Mouse (Mus musculus) midbrain, postnatal 0 days (tissue): ENCODE measurements at regions not wholly inside any gene's neighbourhood (a gene's known extent, or its start where the extent isn't known, plus 50 kb on each side); places are given as distances from the start of the nearest gene placed in this dataset.
"Not testable (repeated sequence)": the region's sequence is repeated elsewhere in the genome, so short reads cannot be mapped to it uniquely, and the experiment has no call there.

Experiments used
- ATAC-seq: fragments of 200-750 bp; cut with Nextera tagmentation; 2 replicates; pipeline ENCODE4 v1.8.0; 2017; ENCODE audit warnings: moderate number of reproducible peaks, mild to moderate bottlenecking, moderate TSS enrichment, moderate library complexity; ENCODE audit not compliant: low FRiP score
- DNase-seq: peaks from one replicate; pipeline ENCODE4 v3.0.0-alpha.2; 2015; ENCODE audit warnings: low spot score
- H3K27ac ChIP-seq: fragments of 300-500 bp; sonication (generic); 2 replicates; pipeline ENCODE4 v1.5.1; 2014; ENCODE audit warnings: low read depth, mild to moderate bottlenecking, low read length, mixed read lengths
- H3K27me3 ChIP-seq: fragments of 300-500 bp; sonication (generic); 2 replicates; pipeline ENCODE4 v1.6.1; 2014; ENCODE audit warnings: low read length, control low read depth, mixed read lengths; ENCODE audit not compliant: insufficient read depth
- H3K36me3 ChIP-seq: fragments of 300-500 bp; sonication (generic); 2 replicates; pipeline ENCODE4 v1.6.1; 2014; ENCODE audit warnings: low read length, control low read depth, mixed read lengths; ENCODE audit not compliant: insufficient read depth
- H3K4me1 ChIP-seq: fragments of 300-500 bp; sonication (generic); 2 replicates; pipeline ENCODE4 v1.6.1; 2014; ENCODE audit warnings: mild to moderate bottlenecking, control low read depth, antibody characterized with exemption, low read length, mixed read lengths; ENCODE audit not compliant: insufficient read depth
- H3K4me2 ChIP-seq: fragments of 300-500 bp; sonication (generic); 2 replicates; pipeline ENCODE4 v1.6.1; 2014; ENCODE audit warnings: low read depth, mild to moderate bottlenecking, low read length, mixed read lengths; ENCODE audit not compliant: poor library complexity, severe bottlenecking
- H3K4me3 ChIP-seq: fragments of 300-500 bp; sonication (generic); 2 replicates; pipeline ENCODE4 v1.5.1; 2014; ENCODE audit warnings: low read depth, mild to moderate bottlenecking, low read length, moderate library complexity
- H3K9ac ChIP-seq: fragments of 300-500 bp; sonication (generic); replicated peaks from 2 replicates; pipeline ENCODE4 v1.6.1; 2014; ENCODE audit warnings: mild to moderate bottlenecking, low read length, moderate library complexity, mixed read lengths; ENCODE audit not compliant: poor library complexity, severe bottlenecking
- H3K9me3 ChIP-seq: fragments of 300-500 bp; sonication (generic); 2 replicates; pipeline ENCODE4 v1.6.1; 2016; ENCODE audit warnings: low read length, control low read depth
- CTCF ChIP-seq: IDR thresholded peaks from 2 replicates; pipeline ENCODE4 v1.5.1; 2016; ENCODE audit warnings: antibody characterized with exemption, mild to moderate bottlenecking
- WGBS: fragments of 180-500 bp; shearing (Covaris S2); extraction: QIAGEN DNeasy Blood & Tissue Kit; methylation state at CpG from one replicate; pipeline ENCODE4 v1.1.7; 2014; 5-methylcytosine and 5-hydroxymethylcytosine counted together

DNA sequence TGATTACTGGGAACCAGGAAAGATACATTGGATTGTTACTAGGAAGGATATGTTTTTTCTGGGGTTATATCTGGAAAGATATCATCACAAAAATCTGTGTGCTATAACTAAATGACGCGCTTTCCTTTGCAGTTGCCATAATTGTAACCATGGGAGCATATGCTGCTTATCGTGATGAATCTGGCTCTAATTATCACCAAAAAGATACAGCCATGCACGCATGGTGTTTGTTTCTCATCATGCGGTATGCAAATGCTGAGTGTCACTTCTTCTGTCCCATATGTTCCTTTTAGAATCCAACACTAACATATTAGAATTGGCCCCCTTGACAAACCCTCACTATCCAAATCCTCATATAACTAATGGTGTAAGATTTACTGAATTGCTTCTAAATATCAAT is 227.4 kb downstream of the Scg2 start:
- no peak for ATAC-seq
- H3K9me3 ChIP-seq, result no peaks in the 10 kb centered on the region
- no peaks in the 10 kb centered on the region for H3K36me3 ChIP-seq
- DNase-seq, result no peak
- H3K4me2 ChIP-seq, result no peak overlapping the region
- 93% methylated on average over 5 of the region's 5 CpGs for WGBS
- H3K27me3 ChIP-seq, result no peaks in the 10 kb centered on the region
- H3K4me1 ChIP-seq, result no peaks in the 10 kb centered on the region
- H3K4me3 ChIP-seq, result no peak overlapping the region
- no peak overlapping the region for H3K9ac ChIP-seq
- no peak overlapping the region for H3K27ac ChIP-seq
- no peak for TF ChIP-seq CTCF

DNA sequence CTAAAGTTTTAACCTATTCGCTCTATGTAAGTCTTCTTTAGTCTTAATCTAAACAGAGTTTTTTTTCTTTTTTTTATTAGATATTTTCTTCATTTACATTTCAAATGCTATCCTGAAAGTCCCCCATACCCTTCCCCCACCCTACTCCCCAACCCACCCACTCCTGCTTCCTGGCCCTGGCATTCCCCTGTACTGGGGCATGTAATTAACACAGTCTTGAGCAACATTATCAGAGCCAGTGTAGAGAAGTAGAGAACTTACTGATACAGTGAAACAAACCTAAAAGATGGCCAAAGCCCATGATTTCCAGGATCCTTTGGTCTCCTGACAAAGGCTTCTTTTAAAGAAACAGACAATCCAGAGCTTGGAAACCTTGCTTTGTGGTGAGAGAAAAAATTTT is 227.9 kb downstream of the Scg2 start:
- not testable (repeated sequence) for ATAC-seq, H3K9ac ChIP-seq, DNase-seq, H3K4me1 ChIP-seq, H3K36me3 ChIP-seq, H3K4me2 ChIP-seq, H3K27ac ChIP-seq, H3K27me3 ChIP-seq, H3K9me3 ChIP-seq, H3K4me3 ChIP-seq
- 100% methylated on average over 1 of the region's 1 CpGs for WGBS

GRCm38 (mm10) chr1:79207207-79207606 is 232.7 kb downstream of the Scg2 start:
- Histone ChIP-seq H3K36me3 (no peaks in the 10 kb centered on the region), H3K27ac (no peak overlapping the region), H3K4me3 (no peak overlapping the region), H3K4me2 (no peak overlapping the region), H3K27me3 (no peaks in the 10 kb centered on the region), H3K9ac (no peak overlapping the region), H3K4me1 (no peaks in the 10 kb centered on the region), H3K9me3 (no peaks in the 10 kb centered on the region)
- no peak for ATAC-seq
- no peak for DNase-seq
- no peak for TF ChIP-seq CTCF
- 73% methylated on average over 1 of the region's 1 CpGs for WGBS

- TF ChIP-seq CTCF, result no peak
- 92% methylated on average over 3 of the region's 3 CpGs for WGBS
- Histone ChIP-seq H3K9ac (no peak overlapping the region), H3K27me3 (no peaks in the 10 kb centered on the region), H3K36me3 (no peaks in the 10 kb centered on the region), H3K27ac (no peak overlapping the region), H3K4me3 (no peak overlapping the region), H3K9me3 (no peaks in the 10 kb centered on the region), H3K4me1 (no peaks in the 10 kb centered on the region), H3K4me2 (no peak overlapping the region)
- DNase-seq (no peak), ATAC-seq (no peak)
Measured at GRCm38 (mm10) chr1:79197682-79198081, 242.2 kb downstream of the Scg2 start.

DNA sequence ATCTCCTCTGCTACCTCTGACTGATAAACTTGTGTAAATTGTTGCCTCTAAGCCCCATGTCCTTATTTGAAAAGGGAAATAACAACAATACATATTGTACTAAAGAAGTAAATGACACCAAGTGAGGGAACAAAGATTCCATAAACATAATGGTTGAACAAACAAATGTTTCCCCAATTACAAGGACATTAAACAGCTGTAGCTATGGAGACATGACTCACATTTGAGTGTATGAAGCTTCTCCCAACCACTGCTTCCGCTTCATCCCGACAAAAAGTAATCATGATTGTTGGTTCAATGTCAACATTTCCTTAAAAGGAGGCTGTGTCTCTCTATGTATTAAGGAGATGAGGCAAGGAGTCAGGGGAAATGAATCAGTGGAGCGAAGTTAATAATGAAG is 248.9 kb downstream of the Scg2 start:
- Histone ChIP-seq H3K4me3 (no peak overlapping the region), H3K27ac (no peak overlapping the region), H3K36me3 (no peaks in the 10 kb centered on the region), H3K27me3 (no peaks in the 10 kb centered on the region), H3K9me3 (no peaks in the 10 kb centered on the region), H3K4me2 (no peak overlapping the region), H3K9ac (no peak overlapping the region), H3K4me1 (no peaks in the 10 kb centered on the region)
- DNase-seq, result no peak
- no peak for TF ChIP-seq CTCF
- 88% methylated on average over 3 of the region's 3 CpGs for WGBS
- ATAC-seq, result no peak

GRCm38 (mm10) chr1:79183534-79184411 is 256.1 kb downstream of the Scg2 start:
- Histone ChIP-seq H3K36me3 (no peaks in the 10 kb centered on the region), H3K9me3 (no peaks in the 10 kb centered on the region), H3K9ac (no peak overlapping the region), H3K4me2 (no peak overlapping the region), H3K27me3 (no peaks in the 10 kb centered on the region), H3K27ac (no peak overlapping the region), H3K4me1 (no peaks in the 10 kb centered on the region), H3K4me3 (no peak overlapping the region)
- no peak for TF ChIP-seq CTCF
- ATAC-seq (no peak), DNase-seq (no peak)
- 92% methylated on average over 5 of the region's 5 CpGs for WGBS
